Mouse (Mus musculus): ENCODE data around the gene Rnf167. TPM values are rescaled to one million over a fixed set of nuclear protein-coding genes. Genes with fewer than 3 reads are reported as not detected.

The Rnf167 gene
- polyA plus RNA-seq, 1 experiment from 2014 or later = 73.6 TPM

GRCm38 (mm10) chr11:70639976-70640375 is 7.1 kb upstream of the Rnf167 start:
- H3K9me3 ChIP-seq (replicated peaks) = no peaks in the 10 kb centered on the region
- 70% methylated on average over 8 of the region's 8 CpGs for WGBS (ENCODE audit: insufficient replicate concordance)
- peaks cover 22% of the 10 kb centered on the region for H3K36me3 ChIP-seq
- H3K27me3 ChIP-seq (replicated peaks) = no peaks in the 10 kb centered on the region
- peak overlapping the region; percentile 92 for H3K27ac ChIP-seq
- peaks cover 61% of the 10 kb centered on the region for H3K4me1 ChIP-seq
- ATAC-seq = no peak
- peak overlapping the region; percentile 67 for H3K4me2 ChIP-seq
- peak overlapping the region; percentile 63 for H3K9ac ChIP-seq
- no peak overlapping the region for H3K4me3 ChIP-seq

- Histone ChIP-seq H3K36me3 (peaks cover 29% of the 10 kb centered on the region), H3K4me1 (peaks cover 74% of the 10 kb centered on the region), H3K27ac (peak overlapping the region; percentile 21; the same call in 1 of the 2 replicates), H3K4me3 (no peak overlapping the region), H3K9ac (no peak overlapping the region), H3K4me2 (no peak overlapping the region), H3K27me3 (replicated peaks) (no peaks in the 10 kb centered on the region), H3K9me3 (replicated peaks) (no peaks in the 10 kb centered on the region)
- ATAC-seq = no peak
- 52% methylated on average over 7 of the region's 7 CpGs for WGBS (ENCODE audit: insufficient replicate concordance)
Observed at GRCm38 (mm10) chr11:70641241-70641640, 5.8 kb upstream of the Rnf167 start.

- ATAC-seq = no peak
- no peaks in the 10 kb centered on the region for H3K9me3 ChIP-seq (replicated peaks)
- no peak overlapping the region for H3K9ac ChIP-seq
- WGBS (ENCODE audit: insufficient replicate concordance) = 84% methylated on average over 6 of the region's 6 CpGs
- H3K27me3 ChIP-seq (replicated peaks) = no peaks in the 10 kb centered on the region
- H3K4me2 ChIP-seq = no peak overlapping the region
- H3K4me1 ChIP-seq = peaks cover 64% of the 10 kb centered on the region
- peaks cover 29% of the 10 kb centered on the region for H3K36me3 ChIP-seq
- H3K27ac ChIP-seq = peak overlapping the region; percentile 28; the same call in 1 of the 2 replicates
- no peak overlapping the region for H3K4me3 ChIP-seq
Observed at GRCm38 (mm10) chr11:70643051-70643450, 4.0 kb upstream of the Rnf167 start.

DNA sequence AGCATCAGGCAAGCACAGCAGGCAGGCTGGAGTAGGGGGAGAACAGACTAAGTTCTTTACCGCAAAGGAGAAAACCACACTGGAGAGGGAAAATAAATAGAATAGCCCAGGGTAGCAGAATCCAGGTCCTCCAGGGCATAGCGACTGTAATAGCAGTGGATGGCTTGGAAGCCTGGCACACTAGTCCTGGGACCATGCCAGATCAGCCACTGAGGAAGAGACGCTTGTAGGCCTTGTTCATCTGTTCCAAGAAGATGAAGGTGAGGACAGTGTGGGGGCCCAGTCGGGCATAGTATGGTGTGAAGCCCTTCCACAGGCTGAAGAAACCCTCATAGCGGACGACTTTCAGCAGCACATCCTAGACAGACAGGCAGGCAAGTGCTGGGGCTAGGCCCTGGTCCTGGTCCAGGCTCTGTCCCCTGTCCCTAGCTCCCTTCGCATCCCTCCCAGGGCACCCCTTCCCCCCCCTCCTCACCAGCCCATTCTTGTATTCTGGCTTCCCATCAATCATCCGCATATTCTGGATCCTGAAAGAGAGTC is 2.4 kb upstream of the Rnf167 start:
- H3K27me3 ChIP-seq (replicated peaks) = no peaks in the 10 kb centered on the region
- H3K4me3 ChIP-seq = no peak overlapping the region
- H3K9ac ChIP-seq = peak overlapping the region; percentile 87; the same call in 1 of the 2 replicates
- H3K36me3 ChIP-seq = peaks cover 41% of the 10 kb centered on the region
- H3K4me2 ChIP-seq = no peak overlapping the region; the same call in 1 of the 2 replicates
- H3K27ac ChIP-seq = no peak overlapping the region
- no peak for ATAC-seq
- H3K9me3 ChIP-seq (replicated peaks) = no peaks in the 10 kb centered on the region
- 88% methylated on average over 8 of the region's 8 CpGs for WGBS (ENCODE audit: insufficient replicate concordance)
- peaks cover 64% of the 10 kb centered on the region for H3K4me1 ChIP-seq

DNA sequence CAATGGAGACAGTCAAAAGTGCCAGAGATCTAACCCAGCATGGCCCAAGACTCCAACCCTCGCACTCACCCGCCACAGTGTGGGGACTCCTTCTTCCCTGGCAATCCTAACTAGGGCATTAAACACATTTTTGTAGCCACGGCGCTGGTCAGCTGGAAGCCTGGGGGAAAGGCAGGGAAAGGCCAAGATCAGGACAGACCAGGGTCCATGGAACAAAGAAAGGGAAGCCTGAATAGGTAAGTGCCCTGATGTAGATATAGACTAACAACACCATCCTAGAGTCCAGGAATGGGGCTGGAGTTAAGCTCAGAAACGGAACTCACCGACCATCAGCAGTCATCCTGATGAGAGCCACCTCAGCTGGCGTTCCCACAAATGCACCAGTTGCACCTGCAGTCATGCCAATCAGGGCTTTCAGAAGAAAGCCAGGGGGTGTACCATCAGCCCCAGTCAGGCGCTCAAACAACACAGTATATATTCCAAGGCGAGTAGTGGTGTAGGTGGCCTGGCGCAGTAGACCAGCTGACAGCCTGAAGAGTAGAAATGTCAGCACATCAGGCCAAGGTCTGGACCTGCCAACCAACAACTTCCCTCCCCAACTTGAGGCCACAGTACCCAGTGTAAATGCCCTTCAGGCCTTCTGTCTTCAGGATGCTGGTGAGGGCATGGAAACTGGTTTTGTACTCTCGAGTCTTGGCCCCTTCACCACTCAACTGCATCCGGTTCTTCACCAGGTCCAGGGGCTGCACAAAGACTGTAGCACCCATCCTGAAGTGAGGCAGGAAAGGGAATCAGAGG is 1.4 kb upstream of the Rnf167 start:
- no peaks in the 10 kb centered on the region for H3K9me3 ChIP-seq (replicated peaks)
- no peak for ATAC-seq
- peaks cover 51% of the 10 kb centered on the region for H3K36me3 ChIP-seq
- no peaks in the 10 kb centered on the region for H3K27me3 ChIP-seq (replicated peaks)
- 78% methylated on average over 12 of the region's 12 CpGs for WGBS (ENCODE audit: insufficient replicate concordance)
- peak overlapping the region; percentile 74 for H3K4me3 ChIP-seq
- H3K4me1 ChIP-seq = peaks cover 64% of the 10 kb centered on the region
- H3K9ac ChIP-seq = peak overlapping the region; percentile 87
- H3K27ac ChIP-seq = peak overlapping the region; percentile 99
- H3K4me2 ChIP-seq = peak overlapping the region; percentile 96

DNA sequence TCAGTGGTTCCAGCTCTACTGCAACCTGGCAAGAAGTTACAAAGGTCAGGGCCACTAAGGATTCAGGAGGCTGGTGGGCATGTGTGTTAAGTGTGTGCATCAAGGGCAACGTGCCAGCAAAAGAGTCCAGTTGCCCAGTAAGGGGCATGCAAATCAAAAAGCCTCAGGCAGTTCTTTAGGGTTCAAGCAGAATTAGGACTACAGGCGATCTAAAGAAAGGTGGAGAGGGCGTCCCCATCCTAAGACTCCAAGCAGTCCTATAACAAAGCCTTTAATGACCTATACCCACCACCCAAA is 828 bp upstream of the Rnf167 start:
- H3K4me2 ChIP-seq = peak overlapping the region; percentile 96
- peak overlapping the region; percentile 87 for H3K9ac ChIP-seq
- peaks cover 56% of the 10 kb centered on the region for H3K36me3 ChIP-seq
- H3K4me1 ChIP-seq = peaks cover 64% of the 10 kb centered on the region
- H3K27ac ChIP-seq = peak overlapping the region; percentile 99
- no peaks in the 10 kb centered on the region for H3K27me3 ChIP-seq (replicated peaks)
- no peak for ATAC-seq
- H3K9me3 ChIP-seq (replicated peaks) = no peaks in the 10 kb centered on the region
- peak overlapping the region; percentile 74 for H3K4me3 ChIP-seq
- 21% methylated on average over 3 of the region's 3 CpGs for WGBS (ENCODE audit: insufficient replicate concordance)

- Histone ChIP-seq H3K9me3 (replicated peaks) (no peaks in the 10 kb centered on the region), H3K4me2 (peak overlapping the region; percentile 93), H3K4me3 (peak overlapping the region; percentile 74), H3K27me3 (replicated peaks) (no peaks in the 10 kb centered on the region), H3K9ac (peak overlapping the region; percentile 88), H3K36me3 (peaks cover 71% of the 10 kb centered on the region), H3K4me1 (peaks cover 76% of the 10 kb centered on the region), H3K27ac (peak overlapping the region; percentile 99)
- 2% methylated on average over 28 of the region's 28 CpGs for WGBS (ENCODE audit: insufficient replicate concordance)
- ATAC-seq = peak; percentile 40
Observed at GRCm38 (mm10) chr11:70647716-70648420, 833 bp downstream of the Rnf167 start.

DNA sequence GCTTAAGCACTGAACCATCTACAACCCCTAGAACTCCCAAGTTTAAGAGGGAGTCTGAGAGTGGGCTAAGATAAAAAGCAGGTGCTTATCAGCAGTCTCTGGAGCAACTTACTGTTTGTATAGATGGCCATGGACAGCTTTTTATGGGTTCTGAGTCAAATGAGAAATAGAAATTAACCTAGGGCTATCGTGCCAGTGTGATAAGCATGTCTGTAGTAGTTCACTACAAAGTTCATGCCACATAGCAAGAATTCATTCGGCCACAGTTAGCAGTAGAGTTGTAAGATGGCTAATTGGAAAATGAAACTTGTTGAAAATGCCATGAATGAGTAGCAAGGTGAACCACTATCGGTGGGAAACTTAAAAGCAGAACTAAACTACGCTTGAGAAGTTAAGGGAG is 1.5 kb downstream of the Rnf167 start:
- ATAC-seq = peak; percentile 30
- Histone ChIP-seq H3K4me2 (peak overlapping the region; percentile 93), H3K9me3 (replicated peaks) (no peaks in the 10 kb centered on the region), H3K9ac (peak overlapping the region; percentile 88), H3K4me3 (peak overlapping the region; percentile 74), H3K36me3 (peaks cover 67% of the 10 kb centered on the region), H3K27ac (peak overlapping the region; percentile 99), H3K4me1 (peaks cover 79% of the 10 kb centered on the region), H3K27me3 (replicated peaks) (no peaks in the 10 kb centered on the region)
- WGBS (ENCODE audit: insufficient replicate concordance) = 25% methylated on average over 4 of the region's 4 CpGs

- peaks cover 62% of the 10 kb centered on the region for H3K36me3 ChIP-seq
- 75% methylated on average over 8 of the region's 8 CpGs for WGBS (ENCODE audit: insufficient replicate concordance)
- peak overlapping the region; percentile 93 for H3K4me2 ChIP-seq
- no peaks in the 10 kb centered on the region for H3K27me3 ChIP-seq (replicated peaks)
- H3K4me1 ChIP-seq = peaks cover 78% of the 10 kb centered on the region
- H3K9me3 ChIP-seq (replicated peaks) = no peaks in the 10 kb centered on the region
- H3K9ac ChIP-seq = peak overlapping the region; percentile 88
- peak overlapping the region; percentile 99 for H3K27ac ChIP-seq
- H3K4me3 ChIP-seq = peak overlapping the region; percentile 74
- ATAC-seq = no peak
Observed at GRCm38 (mm10) chr11:70649185-70649734, 2.2 kb downstream of the Rnf167 start.

DNA sequence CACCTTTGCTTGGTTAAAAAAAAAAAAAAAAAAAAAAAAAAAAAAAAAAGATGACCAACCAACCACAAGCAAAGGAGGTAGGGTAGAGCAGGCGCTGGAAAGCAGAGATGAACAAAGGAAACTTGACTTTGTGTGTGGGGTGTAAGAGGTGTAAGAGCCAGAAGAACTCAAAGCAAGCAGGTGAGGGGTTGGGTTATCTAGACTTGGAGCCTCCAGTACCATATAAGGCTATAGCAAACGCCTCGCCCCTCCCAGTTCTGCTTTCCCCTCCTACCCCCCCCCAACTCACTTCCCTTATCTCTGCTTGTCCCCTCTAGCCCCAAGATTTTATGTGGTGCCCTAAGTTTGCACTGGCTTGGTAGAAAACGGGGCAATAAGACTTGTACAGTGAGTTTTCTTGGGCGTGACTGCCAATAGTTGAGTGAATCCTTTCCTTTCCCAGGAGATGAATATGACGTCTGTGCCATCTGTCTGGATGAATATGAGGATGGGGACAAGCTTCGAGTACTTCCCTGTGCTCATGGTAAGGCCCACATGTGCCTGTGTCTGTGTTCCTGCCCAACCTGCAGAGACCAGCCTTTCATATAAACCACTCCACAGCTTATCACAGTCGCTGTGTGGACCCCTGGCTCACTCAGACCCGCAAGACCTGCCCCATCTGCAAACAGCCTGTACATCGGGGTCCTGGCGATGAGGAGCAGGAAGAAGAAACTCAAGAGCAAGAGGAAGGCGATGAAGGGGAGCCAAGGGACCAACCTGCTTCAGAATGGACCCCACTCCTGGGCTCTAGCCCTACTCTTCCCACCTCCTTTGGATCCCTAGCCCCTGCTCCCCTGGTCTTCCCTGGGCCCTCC is 3.5 kb downstream of the Rnf167 start:
- no peak for ATAC-seq
- Histone ChIP-seq H3K9me3 (replicated peaks) (no peaks in the 10 kb centered on the region), H3K36me3 (peaks cover 49% of the 10 kb centered on the region), H3K4me1 (peaks cover 70% of the 10 kb centered on the region), H3K27me3 (replicated peaks) (no peaks in the 10 kb centered on the region), H3K9ac (peak overlapping the region; percentile 47), H3K27ac (peak overlapping the region; percentile 99), H3K4me3 (peak overlapping the region; percentile 74), H3K4me2 (peak overlapping the region; percentile 93)
- WGBS (ENCODE audit: insufficient replicate concordance) = 40% methylated on average over 12 of the region's 12 CpGs

DNA sequence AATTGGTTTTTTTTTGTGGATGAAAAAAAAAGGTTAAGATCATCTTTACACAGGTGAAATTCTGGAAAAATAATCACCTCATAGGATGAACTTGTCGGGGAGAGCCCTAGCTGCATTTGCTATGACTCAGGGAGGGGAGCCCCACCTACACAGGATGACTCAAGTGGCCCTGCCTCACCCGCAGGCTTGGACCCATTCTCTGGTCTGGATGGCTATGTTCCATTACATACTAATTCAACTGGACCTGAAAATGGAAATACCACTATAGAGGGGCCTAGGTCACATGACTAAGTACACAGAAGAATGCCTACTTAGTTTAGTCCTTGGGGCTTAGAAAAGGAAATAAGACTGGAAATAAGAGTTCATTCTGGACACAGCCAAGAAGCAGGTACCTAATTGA is 4.4 kb downstream of the Rnf167 start:
- H3K27me3 ChIP-seq (replicated peaks) = 0 out of 2 replicates have a peak, but pooled peaks cover 3% of the 10 kb centered on the region
- H3K4me1 ChIP-seq = peaks cover 70% of the 10 kb centered on the region
- peak overlapping the region; percentile 29 for H3K4me3 ChIP-seq
- WGBS (ENCODE audit: insufficient replicate concordance) = 41% methylated on average over 2 of the region's 2 CpGs
- peak overlapping the region; percentile 99 for H3K27ac ChIP-seq
- H3K9ac ChIP-seq = 0 out of 2 replicates have a peak overlapping the region, but pooled peaks have one; percentile 47
- no peaks in the 10 kb centered on the region for H3K9me3 ChIP-seq (replicated peaks)
- no peak for ATAC-seq
- H3K36me3 ChIP-seq = peaks cover 47% of the 10 kb centered on the region
- peak overlapping the region; percentile 93 for H3K4me2 ChIP-seq
